Mouse (Mus musculus): ENCODE measurements at regions not wholly inside any gene's neighbourhood (a gene's known extent, or its start where the extent isn't known, plus 50 kb on each side); places are given as distances from the start of the nearest gene placed in this dataset.

- no peak for TF ChIP-seq CTCF (IDR thresholded peaks at IDR 0.05; ENCODE audit: low read depth)
- TF ChIP-seq EP300 (IDR thresholded peaks at IDR 0.05; ENCODE audit: low read depth): no peak
Measured at GRCm38 (mm10) chr8:25454972-25455371, 630.8 kb upstream of the Adam5 start.

All from liver, postnatal 0 days (tissue).